Mouse (Mus musculus) kidney, postnatal 14 days (tissue): ENCODE measurements at regions not wholly inside any gene's neighbourhood (a gene's known extent, or its start where the extent isn't known, plus 50 kb on each side); places are given as distances from the start of the nearest gene placed in this dataset.
A peak's percentile ranks its signal among the peaks of the same experiment; 100 is the strongest.

ENCODE experiments used
- DNase-seq: peaks from one replicate; pipeline ENCODE4 v3.0.0; 2022; ENCODE audit warnings: mixed read lengths

GRCm38 (mm10) chr7:95460889-95461288 lies 710.2 kb upstream of the Tenm4 start:
- no peak for DNase-seq

DNA sequence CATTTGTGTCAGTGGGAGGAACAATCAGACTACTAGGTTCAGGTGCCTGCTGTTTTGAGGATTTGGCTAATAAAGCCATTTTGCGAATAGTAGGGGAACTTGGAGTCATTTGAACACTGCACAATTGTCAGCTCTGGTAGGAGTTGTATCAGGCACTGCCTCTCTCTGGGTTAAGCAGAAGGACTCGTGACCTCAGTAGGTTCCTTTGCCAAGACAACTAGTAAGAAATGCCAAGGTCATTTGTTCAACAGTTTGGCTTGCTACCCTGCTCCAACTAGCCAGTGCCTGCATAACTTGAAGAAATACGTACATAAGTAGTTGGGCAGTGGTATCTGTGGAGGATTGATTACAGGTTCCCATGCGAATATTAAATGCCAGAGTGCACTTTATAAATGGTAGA lies 705.5 kb upstream of the Tenm4 start:
- no peak for DNase-seq

DNA sequence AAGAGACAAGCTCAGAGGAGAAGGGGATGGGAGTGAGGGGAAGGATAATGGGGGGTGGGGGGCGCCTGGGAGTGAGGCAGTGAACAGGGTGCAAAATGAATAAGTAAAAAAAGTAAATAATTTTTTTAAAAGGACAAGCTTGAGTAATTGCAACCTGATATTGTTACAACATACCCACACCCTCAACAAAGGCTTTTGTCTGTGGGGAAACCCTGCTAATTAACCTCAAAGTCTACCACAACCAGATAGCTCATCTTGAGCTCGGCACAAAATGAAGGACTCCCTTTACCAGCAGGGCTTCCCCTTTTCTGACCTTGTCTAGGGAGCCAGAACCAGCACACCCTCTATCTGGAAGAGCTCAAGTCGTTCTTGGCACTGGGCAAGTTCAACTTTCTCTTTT lies 704.0 kb upstream of the Tenm4 start:
- no peak for DNase-seq

DNA sequence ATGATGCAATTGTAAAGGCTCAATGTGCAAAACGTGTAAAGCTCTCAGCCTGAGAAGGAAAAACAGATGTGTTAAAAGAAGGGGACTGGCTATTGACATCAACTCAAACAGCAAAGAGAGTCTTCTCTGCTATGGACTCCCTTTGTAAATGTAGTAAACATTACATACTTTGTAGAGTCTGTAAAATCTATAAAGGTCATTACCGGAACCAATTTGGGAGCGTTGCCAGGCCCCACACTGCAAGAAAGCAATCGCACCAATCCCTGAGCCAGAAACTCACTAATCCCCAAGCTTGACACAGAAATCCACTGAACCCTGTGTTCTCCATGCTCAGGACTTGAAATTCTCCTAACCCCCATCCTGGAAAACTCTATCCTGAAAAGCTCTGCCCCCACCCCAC lies 697.2 kb upstream of the Tenm4 start:
- DNase-seq, result peak; percentile 5

GRCm38 (mm10) chr7:95480121-95480726 lies 690.8 kb upstream of the Tenm4 start:
- DNase-seq, result no peak

- DNase-seq, result peak; percentile 63
Measured at GRCm38 (mm10) chr7:95489666-95490065, 681.4 kb upstream of the Tenm4 start.

DNA sequence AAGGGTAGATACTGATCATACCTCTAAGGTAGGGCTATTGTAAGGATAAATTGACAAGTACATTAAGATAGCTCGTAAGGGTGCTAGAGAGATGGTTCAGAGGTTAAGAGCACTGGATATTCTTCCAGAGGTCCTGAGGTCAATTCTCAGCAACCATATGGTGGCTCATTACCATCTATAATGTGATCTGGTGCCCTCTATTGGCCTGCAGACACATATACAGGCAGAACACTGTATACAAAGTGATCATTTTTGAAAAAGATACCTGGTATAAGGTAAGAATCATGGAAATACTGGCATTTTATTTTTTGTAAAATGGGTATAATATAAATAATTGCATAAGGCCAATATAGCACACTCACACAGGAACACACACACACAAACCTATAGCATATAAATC lies 676.3 kb upstream of the Tenm4 start:
- no peak for DNase-seq

DNA sequence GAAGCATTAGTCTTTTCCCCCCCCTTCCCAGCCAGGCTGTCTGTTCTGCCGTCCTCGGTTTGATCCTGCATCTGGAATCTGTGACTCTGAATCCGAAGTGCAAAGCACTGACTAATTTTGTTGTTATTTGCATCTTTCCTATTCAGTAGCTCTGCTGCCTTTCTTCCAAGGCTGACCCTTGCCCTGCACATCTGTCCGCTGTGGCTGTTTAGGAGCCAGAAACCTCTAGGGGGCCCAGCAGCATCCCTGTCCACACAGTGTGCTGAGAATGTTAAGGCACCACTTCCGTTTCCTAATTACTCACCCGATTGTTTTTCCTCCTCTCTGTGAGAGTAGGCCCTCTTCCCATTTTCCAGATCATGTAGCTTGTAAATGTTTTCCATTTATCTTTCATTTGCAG lies 668.1 kb upstream of the Tenm4 start:
- no peak for DNase-seq

DNA sequence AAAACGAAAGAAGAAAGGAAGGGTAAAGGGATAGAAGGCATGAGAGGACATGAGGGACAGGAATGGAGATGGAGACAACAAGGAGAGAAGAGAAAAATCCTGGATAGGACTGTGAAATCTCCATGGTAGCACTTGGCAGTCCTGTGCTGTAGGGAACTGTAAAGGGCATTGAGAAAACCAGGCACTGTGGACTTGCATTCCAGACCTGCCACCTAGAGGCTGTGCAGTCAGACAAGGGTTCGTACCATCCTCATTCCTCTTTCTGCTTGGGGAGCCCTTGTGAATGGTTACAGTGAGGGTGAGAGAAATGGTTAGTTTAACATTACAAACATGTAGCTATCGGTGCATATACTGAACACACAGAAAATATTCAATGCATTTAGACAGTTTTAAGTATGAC lies 623.8 kb upstream of the Tenm4 start:
- DNase-seq, result no peak

GRCm38 (mm10) chr7:95550099-95550498 lies 620.9 kb upstream of the Tenm4 start:
- DNase-seq, result no peak

DNA sequence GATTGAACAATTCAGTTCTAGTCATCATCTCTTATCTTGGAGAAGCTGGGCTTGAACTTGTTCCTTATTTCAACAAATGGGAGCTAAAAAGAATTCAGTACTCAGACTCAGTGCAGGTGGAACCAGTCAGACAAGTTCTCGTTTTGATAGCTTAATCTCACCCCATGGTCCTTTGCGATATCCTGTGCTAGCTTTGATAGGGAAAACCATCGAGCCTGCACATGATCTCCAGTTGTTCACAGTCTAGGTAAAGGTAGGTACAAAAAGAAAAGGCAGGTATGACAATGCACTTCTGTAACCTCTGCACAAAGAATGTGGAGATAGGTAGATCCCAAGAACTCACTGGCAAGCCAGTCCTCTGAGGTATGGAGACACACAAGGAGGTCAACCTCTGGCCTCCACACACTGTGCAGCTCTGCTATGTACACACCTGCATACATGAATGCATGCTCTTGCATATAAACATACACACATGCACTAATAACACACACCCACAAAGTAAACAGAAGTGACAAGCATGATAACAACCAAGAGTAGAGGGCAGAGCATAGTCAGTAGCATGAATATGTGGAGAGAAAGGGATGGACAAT lies 619.2 kb upstream of the Tenm4 start:
- no peak for DNase-seq

DNA sequence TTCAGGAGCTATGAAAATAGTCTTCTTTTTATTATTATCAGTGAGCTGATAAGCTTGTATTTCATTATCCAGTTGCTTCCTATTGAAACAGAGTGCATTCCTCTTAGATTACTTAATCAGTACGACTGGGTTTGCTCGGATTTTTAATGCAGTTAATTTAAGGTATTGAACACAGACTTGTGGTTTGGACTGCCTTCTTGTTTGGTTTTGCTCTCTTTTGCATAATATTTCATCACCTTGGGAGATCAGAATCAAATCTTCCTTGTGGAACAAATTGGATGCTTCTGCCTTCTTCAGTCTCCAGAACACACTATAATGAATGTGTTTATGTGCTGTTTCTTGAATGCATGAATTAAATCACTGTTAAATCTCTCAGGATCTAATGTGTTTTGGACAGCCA lies 612.5 kb upstream of the Tenm4 start:
- DNase-seq, result no peak

DNA sequence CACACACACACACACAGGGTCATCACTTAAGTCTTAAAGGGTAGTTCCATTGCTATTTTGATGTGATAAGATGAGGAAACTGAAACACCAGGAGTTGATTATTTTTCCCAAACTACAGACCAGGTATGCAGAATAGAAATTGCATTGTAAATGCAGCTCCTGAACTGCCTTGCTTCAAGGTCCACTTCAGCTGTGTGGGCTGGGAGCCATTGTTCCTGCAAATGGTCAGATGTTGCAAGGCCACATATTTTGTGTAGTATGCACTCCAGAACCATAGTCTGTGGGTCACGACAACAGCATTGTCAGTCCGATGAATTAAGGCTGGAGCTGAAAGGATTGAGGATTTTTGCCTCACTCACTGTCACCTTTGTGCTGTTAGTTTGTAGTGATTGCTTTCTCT lies 592.4 kb upstream of the Tenm4 start:
- DNase-seq, result no peak

GRCm38 (mm10) chr7:95581325-95581724 lies 589.7 kb upstream of the Tenm4 start:
- no peak for DNase-seq

DNA sequence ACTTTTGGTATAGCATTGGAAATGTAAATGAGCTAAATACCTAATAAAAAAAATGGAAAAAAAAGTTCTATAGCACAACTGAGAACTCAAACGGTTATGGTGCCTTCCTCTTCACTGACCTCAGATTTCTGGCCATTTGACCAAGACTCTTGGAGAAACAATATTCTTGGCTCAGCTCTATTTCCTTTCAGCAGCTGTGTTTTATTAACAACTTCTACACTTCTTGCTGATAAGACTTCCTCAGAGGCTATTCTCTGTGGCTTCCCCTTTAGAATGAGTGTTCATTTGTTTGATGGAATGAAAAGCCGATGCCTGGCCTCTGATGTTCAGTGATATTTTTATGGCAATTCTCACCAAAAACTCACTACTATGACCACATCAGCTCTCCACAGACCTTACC lies 572.7 kb upstream of the Tenm4 start:
- peak; percentile 3 for DNase-seq

GRCm38 (mm10) chr7:95613736-95614135 lies 557.3 kb upstream of the Tenm4 start:
- peak; percentile 8 for DNase-seq

DNA sequence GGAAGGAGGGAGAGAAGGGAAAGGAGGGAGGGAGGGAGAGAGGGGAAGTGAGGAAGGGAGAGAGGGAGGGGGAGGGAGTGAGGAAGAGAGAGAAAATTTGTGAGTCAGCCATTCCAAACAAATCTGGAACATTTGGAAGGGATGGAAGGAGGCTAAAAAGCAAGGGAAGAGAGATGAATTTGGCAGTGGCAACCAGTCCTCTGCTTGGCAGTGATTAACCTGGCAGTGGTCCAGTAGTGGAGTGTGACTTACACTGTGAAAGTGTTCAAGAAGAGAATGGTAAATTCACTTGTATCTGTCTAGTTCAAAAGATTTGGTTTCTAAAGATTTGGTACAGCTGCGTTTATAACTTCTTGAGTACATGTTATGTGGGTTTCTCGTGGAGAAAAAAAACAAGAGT lies 553.7 kb upstream of the Tenm4 start:
- DNase-seq, result peak; percentile 19

- DNase-seq, result no peak
Measured at GRCm38 (mm10) chr7:95618170-95618569, 552.9 kb upstream of the Tenm4 start.

DNA sequence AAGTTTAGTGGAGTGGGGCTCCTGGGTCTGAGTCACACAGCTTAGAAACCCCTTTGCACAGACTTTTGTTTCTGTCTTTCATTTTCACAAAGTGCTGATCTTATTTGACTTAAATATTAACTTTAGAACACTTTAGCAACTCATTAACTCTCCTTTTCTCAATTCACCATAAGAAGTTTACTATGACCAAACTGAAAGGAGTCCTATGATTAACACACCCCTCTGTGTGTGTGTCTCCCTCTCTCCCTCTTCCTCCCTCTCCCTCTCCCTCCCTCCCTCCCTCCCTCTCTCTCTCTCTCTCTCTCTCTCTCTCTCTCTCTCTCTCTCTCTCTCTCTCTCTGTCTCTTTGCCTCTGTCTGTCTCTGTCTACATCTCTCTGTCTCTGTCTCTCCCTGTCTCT lies 551.0 kb upstream of the Tenm4 start:
- no peak for DNase-seq

GRCm38 (mm10) chr7:95640683-95641082 lies 530.4 kb upstream of the Tenm4 start:
- no peak for DNase-seq

GRCm38 (mm10) chr7:95674319-95674718 lies 496.7 kb upstream of the Tenm4 start:
- DNase-seq, result no peak

- DNase-seq, result peak; percentile 11
Measured at GRCm38 (mm10) chr7:95682521-95682920, 488.5 kb upstream of the Tenm4 start.

DNA sequence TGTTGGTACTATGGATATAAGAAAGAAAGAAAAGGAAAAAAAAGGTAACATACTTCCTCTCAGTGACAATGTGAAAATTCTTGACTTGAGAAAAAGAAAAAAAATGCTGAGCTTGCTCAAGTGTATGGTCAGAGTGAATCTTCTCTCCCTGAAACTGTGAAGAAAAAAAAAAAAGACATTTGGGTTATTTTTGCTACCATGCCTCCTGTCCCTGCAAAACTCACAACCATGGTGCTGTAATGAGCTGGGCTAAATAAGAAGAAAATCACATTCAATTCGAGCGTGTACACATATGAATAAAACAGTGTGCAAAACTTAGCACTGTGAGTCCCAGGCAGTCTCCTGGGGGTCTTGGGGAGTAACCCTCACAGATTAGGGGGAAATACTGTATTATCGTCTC lies 483.3 kb upstream of the Tenm4 start:
- DNase-seq, result no peak

- no peak for DNase-seq
Measured at GRCm38 (mm10) chr7:95688151-95689146, 482.6 kb upstream of the Tenm4 start.
